Mouse (Mus musculus): ENCODE results near the gene Zfp787. TPM values are rescaled to one million over a fixed set of nuclear protein-coding genes. Genes with fewer than 3 reads are reported as not detected.

The Zfp787 gene
- polyA plus RNA-seq (2015; fragmentation: Nextera tagmentation; extraction: Ambion mirVana) = 38.1 and 39.5 TPM in 2 replicates

DNA sequence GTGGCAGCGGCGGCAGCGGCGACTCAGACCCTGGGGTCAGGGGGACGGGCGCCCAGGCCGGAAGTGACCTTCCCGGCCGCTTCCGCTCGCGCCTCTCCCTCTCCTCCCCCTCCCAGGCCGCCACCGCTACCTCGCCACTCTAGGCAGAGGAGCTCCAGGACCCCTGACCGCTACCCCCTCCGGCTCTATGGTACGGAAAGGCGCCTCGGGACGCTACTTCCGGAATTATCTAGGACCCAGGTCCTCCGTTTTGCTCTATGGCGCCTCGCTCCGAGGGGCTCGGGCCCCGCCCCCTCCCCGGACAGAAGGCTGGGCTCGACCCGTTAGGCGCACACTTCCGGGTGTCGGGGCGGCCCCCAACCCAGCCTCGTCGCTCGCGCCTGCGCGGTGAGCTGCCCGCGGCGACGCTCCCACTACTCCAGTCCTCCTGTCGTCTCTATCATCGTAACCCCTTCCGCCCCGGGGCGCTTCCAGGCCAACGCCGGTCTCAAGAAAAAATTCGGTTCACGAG, at the start of gene Zfp787:
TSS of gene Zfp787 (minus strand) at position 97 of the 511 bp plus-strand sequence.
- under 1% methylated on average over 45 of the region's 54 CpGs for WGBS (ENCODE audit: insufficient replicate concordance)
- ATAC-seq = peak; percentile 87
- H3K4me2 ChIP-seq (ENCODE audit: low read depth, low read length) = peak within 1 kb of the TSS; percentile 71
- H3K9ac ChIP-seq (replicated peaks) = peak within 1 kb of the TSS; percentile 71
- peak within 1 kb of the TSS; percentile 67 for H3K4me3 ChIP-seq (ENCODE audit: low read depth, low read length)
- peaks cover 53% of the 10 kb centered on the region for H3K4me1 ChIP-seq (ENCODE audit: insufficient read depth)
- peak; percentile 93 for DNase-seq
- H3K27ac ChIP-seq (ENCODE audit: low read depth) = peak within 1 kb of the TSS; percentile 90
- H3K36me3 ChIP-seq (replicated peaks; ENCODE audit: insufficient read depth, low read length) = no peaks in the 10 kb centered on the region
- TF ChIP-seq CTCF (IDR thresholded peaks at IDR 0.05; ENCODE audit: low read depth) (no peak), EP300 (IDR thresholded peaks at IDR 0.05; ENCODE audit: low read depth) (peak; percentile 23; the same call in 1 of the 2 replicates)
- H3K9me3 ChIP-seq (ENCODE audit: low read length) = no peaks in the 10 kb centered on the region
- no peaks in the 10 kb centered on the region for H3K27me3 ChIP-seq (ENCODE audit: insufficient read depth, low read length)

DNA sequence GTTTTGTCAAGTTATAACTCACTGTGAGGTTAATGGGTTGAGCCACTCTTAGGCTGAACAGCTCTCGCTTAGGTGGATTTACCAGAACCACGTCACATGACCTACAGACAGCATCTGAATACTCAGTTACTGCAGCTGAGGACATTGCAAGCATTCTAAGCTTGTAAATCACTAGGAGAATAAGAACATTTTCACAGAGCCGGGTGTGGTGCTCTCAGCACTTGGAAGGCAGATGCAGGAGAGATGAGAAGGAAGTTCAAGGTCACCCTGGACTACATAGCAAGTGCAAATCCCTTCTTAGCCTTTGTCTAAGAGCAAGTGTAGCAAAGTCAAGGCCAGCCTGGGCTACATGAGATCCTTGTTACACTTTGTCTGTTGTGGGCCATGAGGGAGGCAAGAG, 48.4 kb upstream of the Zfp787 start:
- WGBS (ENCODE audit: insufficient replicate concordance) = 64% methylated on average over 3 of the region's 3 CpGs
- H3K4me3 ChIP-seq (ENCODE audit: low read depth, low read length) = no peak overlapping the region

DNA sequence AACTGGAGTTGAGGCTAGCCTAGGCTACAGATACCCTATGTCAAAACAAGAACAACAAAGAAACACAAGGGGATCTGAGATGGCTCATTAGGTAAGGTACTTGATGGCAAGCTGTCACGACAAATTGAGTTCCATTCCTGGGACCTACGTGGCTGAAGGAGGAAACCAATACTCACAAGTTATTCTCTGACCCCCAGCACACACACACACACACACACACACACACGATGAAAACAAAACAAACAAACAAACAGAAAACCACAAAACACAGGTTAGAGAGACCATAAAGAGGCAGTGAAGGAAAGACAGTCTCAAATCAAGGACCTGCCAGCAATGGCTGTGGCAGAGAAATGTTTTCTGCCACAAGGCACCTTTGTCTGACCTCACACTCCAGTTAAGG, 41.0 kb upstream of the Zfp787 start, which contains the start of gene Galp:
TSS of gene Galp (plus strand) at position 301 of the 400 bp plus-strand sequence.
- no peak for ATAC-seq
- Histone ChIP-seq H3K9ac (replicated peaks) (no peak within 1 kb of the TSS), H3K4me1 (ENCODE audit: insufficient read depth) (no peaks in the 10 kb centered on the region), H3K27ac (ENCODE audit: low read depth) (no peak within 1 kb of the TSS), H3K27me3 (ENCODE audit: insufficient read depth, low read length) (no peaks in the 10 kb centered on the region), H3K4me2 (ENCODE audit: low read depth, low read length) (no peak within 1 kb of the TSS), H3K4me3 (ENCODE audit: low read depth, low read length) (no peak within 1 kb of the TSS), H3K36me3 (replicated peaks; ENCODE audit: insufficient read depth, low read length) (no peaks in the 10 kb centered on the region), H3K9me3 (ENCODE audit: low read length) (no peaks in the 10 kb centered on the region)
- DNase-seq = no peak
- 42% methylated on average over 3 of the region's 3 CpGs for WGBS (ENCODE audit: insufficient replicate concordance)
- TF ChIP-seq EP300 (IDR thresholded peaks at IDR 0.05; ENCODE audit: low read depth) (no peak), CTCF (IDR thresholded peaks at IDR 0.05; ENCODE audit: low read depth) (no peak)

More for the DNA sequence above, 48.4 kb upstream of the Zfp787 start:
- H3K27me3 ChIP-seq (ENCODE audit: insufficient read depth, low read length) = no peaks in the 10 kb centered on the region
- no peak for ATAC-seq
- no peaks in the 10 kb centered on the region for H3K4me1 ChIP-seq (ENCODE audit: insufficient read depth)
- H3K9ac ChIP-seq (replicated peaks) = no peak overlapping the region
- H3K36me3 ChIP-seq (replicated peaks; ENCODE audit: insufficient read depth, low read length) = no peaks in the 10 kb centered on the region
- no peak overlapping the region for H3K4me2 ChIP-seq (ENCODE audit: low read depth, low read length)
- DNase-seq = no peak
- no peak for TF ChIP-seq CTCF (IDR thresholded peaks at IDR 0.05; ENCODE audit: low read depth)
- no peak for TF ChIP-seq EP300 (IDR thresholded peaks at IDR 0.05; ENCODE audit: low read depth)
- H3K9me3 ChIP-seq (ENCODE audit: low read length) = no peaks in the 10 kb centered on the region
- no peak overlapping the region for H3K27ac ChIP-seq (ENCODE audit: low read depth)

DNA sequence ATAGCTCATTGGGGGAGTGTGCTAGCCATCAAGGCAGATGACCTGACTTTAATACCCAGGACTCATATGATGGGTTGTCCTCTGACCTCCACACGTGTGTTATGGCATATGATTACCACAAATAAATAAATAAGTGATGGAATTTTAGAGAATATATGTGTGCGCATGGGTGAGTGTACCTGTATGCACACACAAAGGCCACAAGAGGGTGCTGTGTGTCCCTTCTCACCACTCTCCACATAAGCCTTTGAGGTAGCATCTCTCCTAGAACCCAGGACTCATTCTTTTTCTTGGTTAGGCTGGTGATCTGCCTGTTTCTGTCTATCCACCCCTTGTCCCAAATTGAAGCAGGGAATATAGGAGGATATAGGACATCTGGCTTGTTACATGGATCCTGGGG, 40.0 kb upstream of the Zfp787 start:
- Histone ChIP-seq H3K4me2 (ENCODE audit: low read depth, low read length) (no peak overlapping the region), H3K27me3 (ENCODE audit: insufficient read depth, low read length) (no peaks in the 10 kb centered on the region), H3K9ac (replicated peaks) (no peak overlapping the region), H3K9me3 (ENCODE audit: low read length) (no peaks in the 10 kb centered on the region), H3K4me1 (ENCODE audit: insufficient read depth) (no peaks in the 10 kb centered on the region), H3K27ac (ENCODE audit: low read depth) (no peak overlapping the region), H3K4me3 (ENCODE audit: low read depth, low read length) (no peak overlapping the region), H3K36me3 (replicated peaks; ENCODE audit: insufficient read depth, low read length) (no peaks in the 10 kb centered on the region)
- TF ChIP-seq CTCF (IDR thresholded peaks at IDR 0.05; ENCODE audit: low read depth) = peak; percentile 45
- TF ChIP-seq EP300 (IDR thresholded peaks at IDR 0.05; ENCODE audit: low read depth) = no peak
- DNase-seq = no peak
- ATAC-seq = no peak
- 43% methylated on average over 2 of the region's 2 CpGs for WGBS (ENCODE audit: insufficient replicate concordance)

DNA sequence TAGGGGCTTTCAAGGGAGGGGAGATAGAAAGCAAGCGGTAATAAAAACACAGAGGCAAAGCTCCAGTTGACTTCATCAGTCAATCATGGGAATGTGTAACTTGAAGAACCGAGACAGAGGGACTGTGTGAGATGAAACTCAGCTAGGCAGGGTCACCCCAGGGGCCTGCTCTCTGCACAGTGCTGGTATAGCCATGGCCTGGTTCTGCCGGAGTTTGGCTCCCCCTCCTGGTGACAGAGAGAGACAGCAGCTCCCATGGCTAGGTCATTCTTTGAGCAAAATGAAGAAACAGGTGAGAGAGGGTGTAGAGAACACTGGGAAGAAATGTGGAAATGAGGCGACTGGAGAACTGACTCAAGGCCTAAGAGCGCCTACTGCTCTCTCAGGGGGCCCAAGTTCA, 38.3 kb upstream of the Zfp787 start:
- Histone ChIP-seq H3K9me3 (ENCODE audit: low read length) (no peaks in the 10 kb centered on the region), H3K4me2 (ENCODE audit: low read depth, low read length) (no peak overlapping the region), H3K4me3 (ENCODE audit: low read depth, low read length) (no peak overlapping the region), H3K27ac (ENCODE audit: low read depth) (no peak overlapping the region), H3K27me3 (ENCODE audit: insufficient read depth, low read length) (no peaks in the 10 kb centered on the region), H3K9ac (replicated peaks) (no peak overlapping the region), H3K4me1 (ENCODE audit: insufficient read depth) (no peaks in the 10 kb centered on the region), H3K36me3 (replicated peaks; ENCODE audit: insufficient read depth, low read length) (peaks cover 6% of the 10 kb centered on the region; the same call in 1 of the 2 replicates)
- DNase-seq = peak; percentile 73
- WGBS (ENCODE audit: insufficient replicate concordance) = 24% methylated on average over 5 of the region's 5 CpGs
- ATAC-seq = peak; percentile 76
- TF ChIP-seq EP300 (IDR thresholded peaks at IDR 0.05; ENCODE audit: low read depth) (no peak), CTCF (IDR thresholded peaks at IDR 0.05; ENCODE audit: low read depth) (peak; percentile 91)

DNA sequence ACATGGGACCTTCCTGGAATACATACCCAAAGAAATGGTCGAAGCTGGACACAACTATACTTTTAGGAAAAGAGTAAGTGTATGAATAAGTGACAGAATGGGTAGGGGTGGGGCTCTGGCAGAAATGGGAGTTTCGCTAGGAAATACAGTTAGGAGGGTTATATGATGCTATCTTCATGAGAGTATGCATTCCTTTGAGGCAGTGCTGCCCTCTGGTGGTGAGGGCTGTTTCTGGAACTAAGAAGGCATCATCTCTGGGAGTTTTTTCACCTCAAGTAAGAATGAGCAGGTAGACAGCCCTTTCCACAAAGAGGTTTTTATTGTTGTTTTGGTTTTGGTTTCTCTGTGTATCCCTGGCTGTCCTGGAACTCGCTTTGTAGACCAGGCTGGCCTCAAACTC, 35.6 kb upstream of the Zfp787 start:
- H3K4me2 ChIP-seq (ENCODE audit: low read depth, low read length) = no peak overlapping the region
- H3K27ac ChIP-seq (ENCODE audit: low read depth) = no peak overlapping the region
- no peak overlapping the region for H3K9ac ChIP-seq (replicated peaks)
- no peak for TF ChIP-seq EP300 (IDR thresholded peaks at IDR 0.05; ENCODE audit: low read depth)
- peak; percentile 90 for TF ChIP-seq CTCF (IDR thresholded peaks at IDR 0.05; ENCODE audit: low read depth)
- peaks cover 18% of the 10 kb centered on the region for H3K36me3 ChIP-seq (replicated peaks; ENCODE audit: insufficient read depth, low read length)
- ATAC-seq (no peak), DNase-seq (peak; percentile 80)
- WGBS (ENCODE audit: insufficient replicate concordance) = 24% methylated on average over 3 of the region's 3 CpGs
- H3K27me3 ChIP-seq (ENCODE audit: insufficient read depth, low read length) = no peaks in the 10 kb centered on the region
- no peaks in the 10 kb centered on the region for H3K4me1 ChIP-seq (ENCODE audit: insufficient read depth)
- H3K4me3 ChIP-seq (ENCODE audit: low read depth, low read length) = no peak overlapping the region
- no peaks in the 10 kb centered on the region for H3K9me3 ChIP-seq (ENCODE audit: low read length)

All from liver, postnatal 0 days (tissue).